Mouse (Mus musculus): ENCODE data around the gene Ccdc73. TPM values are rescaled to one million over a fixed set of nuclear protein-coding genes. Genes with fewer than 3 reads are reported as not detected.
A peak's percentile ranks its signal among the peaks of the same experiment; 100 is the strongest.

The Ccdc73 gene
- total and polyA plus RNA-seq, 3 experiments: 0.08 to 0.43 TPM; not detected in 1

DNA sequence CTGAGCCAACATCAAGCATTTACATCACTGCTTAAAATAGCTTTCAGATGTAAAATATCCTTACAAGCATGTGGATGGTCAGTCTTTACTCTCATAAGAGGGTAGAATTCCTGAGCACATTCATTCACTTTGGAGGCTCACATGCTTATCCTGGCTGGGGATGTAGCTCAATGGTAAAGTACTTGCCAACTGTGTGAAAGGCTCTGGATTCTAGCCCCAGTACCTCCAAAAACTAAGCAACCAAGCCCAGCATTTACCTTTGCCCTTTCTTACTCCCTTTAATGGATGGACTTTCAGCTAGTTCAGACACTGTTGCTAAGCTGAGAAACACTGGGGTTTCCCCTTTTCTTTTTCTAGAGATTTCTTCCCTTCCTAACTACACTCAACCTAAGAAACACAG, 139.6 kb downstream of the Ccdc73 start:
- H3K9me3 ChIP-seq (replicated peaks; ENCODE audit: insufficient read depth, low read length): no peaks in the 10 kb centered on the region
- H3K4me1 ChIP-seq (ENCODE audit: control insufficient read depth in 1 of 2, insufficient read depth in 2 of 2, low read length in 2 of 2): no peaks in the 10 kb centered on the region
- H3K4me3 ChIP-seq (ENCODE audit: control insufficient read depth in 1 of 2, insufficient read depth in 1 of 2, low read depth in 2 of 2, low read length in 2 of 2): no peak overlapping the region
- DNase-seq (ENCODE audit: low read depth, low spot score): no peak
- H3K27me3 ChIP-seq (ENCODE audit: control insufficient read depth in 1 of 2, insufficient read depth in 2 of 2, low read length in 2 of 2): no peaks in the 10 kb centered on the region
- no peak overlapping the region for H3K9ac ChIP-seq (ENCODE audit: control insufficient read depth, low read depth, low read length, poor library complexity, severe bottlenecking)
- peaks cover 3% of the 10 kb centered on the region for H3K79me2 ChIP-seq (ENCODE audit: control insufficient read depth, insufficient read depth, low read length, poor library complexity)
- peaks cover 0 to 34% of the 10 kb centered on the region in 2 experiments; a peak in 2 of 4 replicates for H3K36me3 ChIP-seq (ENCODE audit: control insufficient read depth in 1 of 2, insufficient read depth in 2 of 2, low read length in 2 of 2)
- H3K27ac ChIP-seq (ENCODE audit: control insufficient read depth, low read depth, low read length): no peak overlapping the region
- no peak for TF ChIP-seq E2F4 (IDR thresholded peaks at IDR 0.05; ENCODE audit: borderline replicate concordance, low read depth, low read length)
- no peak for TF ChIP-seq RCOR1 (IDR thresholded peaks at IDR 0.05; ENCODE audit: low read depth, low read length)
- no peak for TF ChIP-seq POLR2AphosphoS5 (IDR thresholded peaks at IDR 0.05; ENCODE audit: borderline replicate concordance, low read depth, low read length)
- TF ChIP-seq GATA1 (IDR thresholded peaks at IDR 0.05; ENCODE audit: low read depth, low read length): no peak
- TF ChIP-seq CTCF (IDR thresholded peaks at IDR 0.05 in 2 of 3, conservative IDR thresholded peaks at IDR 0.05 in 1 of 3; ENCODE audit: control insufficient read depth in 1 of 3, insufficient read depth in 1 of 3, low read depth in 2 of 3, low read length in 3 of 3, poor library complexity in 1 of 3, severe bottlenecking in 1 of 3): no peak
- TF ChIP-seq MYC (IDR thresholded peaks at IDR 0.05; ENCODE audit: low read depth, low read length): no peak
- TF ChIP-seq ZMIZ1 (IDR thresholded peaks at IDR 0.05; ENCODE audit: low read depth, low read length): no peak
- TF ChIP-seq POLR2AphosphoS2 (IDR thresholded peaks at IDR 0.05; ENCODE audit: low read length): no peak
- TF ChIP-seq MXI1 (IDR thresholded peaks at IDR 0.05; ENCODE audit: low read depth, low read length): no peak
- TF ChIP-seq MAX (IDR thresholded peaks at IDR 0.05; ENCODE audit: low read length): no peak
- no peak for TF ChIP-seq CHD1 (IDR thresholded peaks at IDR 0.05; ENCODE audit: low read depth, low read length)

DNA sequence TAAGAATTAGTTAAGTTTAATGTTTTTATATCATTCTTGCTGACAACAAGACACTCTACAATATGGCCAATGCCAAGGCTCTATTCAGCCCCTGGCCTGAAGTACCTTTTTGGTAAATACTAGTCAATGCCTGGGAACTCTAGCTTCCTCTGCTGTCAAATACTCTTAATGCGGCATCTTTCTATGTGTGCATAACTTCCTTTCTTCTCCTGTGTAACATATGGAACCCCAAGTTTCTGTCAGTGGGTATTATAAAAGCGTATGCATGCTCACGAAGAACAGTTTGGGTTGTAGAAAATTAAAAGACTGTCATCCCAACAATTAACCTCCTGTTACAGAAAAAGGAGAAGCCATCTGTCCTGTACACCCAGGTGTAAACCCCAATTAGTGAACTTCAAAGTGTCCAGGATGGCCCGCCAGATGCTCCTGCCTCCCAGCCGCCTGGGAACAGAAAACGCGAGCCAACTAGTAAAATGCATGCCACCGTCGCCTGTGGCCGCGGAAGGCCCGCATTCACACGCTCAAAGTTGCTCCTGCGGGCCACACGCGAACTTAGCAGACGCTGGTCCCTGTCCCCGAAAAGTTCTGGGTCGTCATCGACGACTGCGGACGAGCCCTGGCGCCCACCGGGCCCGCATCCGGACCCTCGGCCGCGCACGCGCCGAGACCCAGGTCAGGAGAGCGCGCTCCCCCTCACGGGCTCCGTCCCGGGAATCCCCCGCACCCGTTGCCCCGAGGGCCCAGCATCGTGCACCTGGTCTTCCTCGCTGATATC, 148.8 kb downstream of the Ccdc73 start:
- peak; percentile 58 for DNase-seq (ENCODE audit: low read depth, low spot score)
- H3K27me3 ChIP-seq (ENCODE audit: control insufficient read depth in 1 of 2, insufficient read depth in 2 of 2, low read length in 2 of 2): no peaks in the 10 kb centered on the region
- no peaks in the 10 kb centered on the region for H3K9me3 ChIP-seq (replicated peaks; ENCODE audit: insufficient read depth, low read length)
- H3K79me2 ChIP-seq (ENCODE audit: control insufficient read depth, insufficient read depth, low read length, poor library complexity): peaks cover 24% of the 10 kb centered on the region
- peaks cover 11 to 21% of the 10 kb centered on the region in 2 experiments for H3K4me1 ChIP-seq (ENCODE audit: control insufficient read depth in 1 of 2, insufficient read depth in 2 of 2, low read length in 2 of 2)
- H3K36me3 ChIP-seq (ENCODE audit: control insufficient read depth in 1 of 2, insufficient read depth in 2 of 2, low read length in 2 of 2): peaks cover 27 to 33% of the 10 kb centered on the region in 2 experiments
- TF ChIP-seq NRF1 (IDR thresholded peaks at IDR 0.05; ENCODE audit: insufficient read depth, low read depth, low read length, poor library complexity, severe bottlenecking): peak; percentile 68
- TF ChIP-seq BHLHE40 (IDR thresholded peaks at IDR 0.05; ENCODE audit: borderline replicate concordance, low read depth, low read length): no peak
- 0 out of 2 replicates have a peak, but pooled peaks have one; percentile 33 for TF ChIP-seq CHD1 (IDR thresholded peaks at IDR 0.05; ENCODE audit: low read depth, low read length)
- TF ChIP-seq HCFC1 (IDR thresholded peaks at IDR 0.05; ENCODE audit: low read depth, low read length): no peak
- peak overlapping the region; percentile 85 for H3K27ac ChIP-seq (ENCODE audit: control insufficient read depth, low read depth, low read length)
- peak overlapping the region; percentile 85 to 100 for H3K4me3 ChIP-seq (ENCODE audit: control insufficient read depth in 1 of 2, insufficient read depth in 1 of 2, low read depth in 2 of 2, low read length in 2 of 2)
- H3K9ac ChIP-seq (ENCODE audit: control insufficient read depth, low read depth, low read length, poor library complexity, severe bottlenecking): peak overlapping the region; percentile 100

All from MEL (cell line).